Mouse (Mus musculus) stomach, postnatal 0 days (tissue): ENCODE data around the gene Insc. TPM values are rescaled to one million over a fixed set of nuclear protein-coding genes. Genes with fewer than 3 reads are reported as not detected.

ENCODE experiments used
- ATAC-seq: fragments of 200-750 bp; cut with Nextera tagmentation; 2 replicates; pipeline ENCODE4 v1.8.0; 2017; ENCODE audit not compliant: low FRiP score, low TSS enrichment
- DNase-seq: peaks from one replicate; pipeline ENCODE4 v3.0.0-alpha.2; 2016; ENCODE audit warnings: low spot score
- H3K27ac ChIP-seq: fragments of 300-500 bp; sonication (generic); replicated peaks from 2 replicates; pipeline ENCODE4 v1.5.1; 2014; ENCODE audit warnings: mild to moderate bottlenecking, control low read depth
- H3K27me3 ChIP-seq: fragments of 300-500 bp; sonication (generic); 2 replicates; pipeline ENCODE4 v1.6.1; 2014; ENCODE audit warnings: low read length; ENCODE audit not compliant: control insufficient read depth, insufficient read depth
- H3K36me3 ChIP-seq: fragments of 300-500 bp; sonication (generic); 2 replicates; pipeline ENCODE4 v1.6.1; 2014; ENCODE audit warnings: low read length, mixed read lengths; ENCODE audit not compliant: control insufficient read depth, insufficient read depth
- H3K4me1 ChIP-seq: fragments of 300-500 bp; sonication (generic); replicated peaks from 2 replicates; pipeline ENCODE4 v1.6.1; 2014; ENCODE audit warnings: antibody characterized with exemption; ENCODE audit not compliant: control insufficient read depth, insufficient read depth
- H3K4me2 ChIP-seq: fragments of 300-500 bp; sonication (generic); replicated peaks from 2 replicates; pipeline ENCODE4 v1.6.1; 2014; ENCODE audit warnings: low read depth, mild to moderate bottlenecking, control low read depth, moderate library complexity
- H3K4me3 ChIP-seq: fragments of 300-500 bp; sonication (generic); 2 replicates; pipeline ENCODE4 v1.5.1; 2014; ENCODE audit warnings: low read depth, low read length, control low read depth
- H3K9ac ChIP-seq: fragments of 300-500 bp; sonication (generic); 2 replicates; pipeline ENCODE4 v1.6.1; 2014; ENCODE audit warnings: mild to moderate bottlenecking, low read length, control low read depth, mixed read lengths
- H3K9me3 ChIP-seq: fragments of 300-500 bp; sonication (generic); 2 replicates; pipeline ENCODE4 v1.6.1; 2016; ENCODE audit warnings: low read length; ENCODE audit not compliant: control insufficient read depth
- CTCF ChIP-seq: IDR thresholded peaks from 2 replicates; pipeline ENCODE4 v1.5.1; 2016; ENCODE audit warnings: antibody characterized with exemption, low read depth, mild to moderate bottlenecking, moderate library complexity
- EP300 ChIP-seq: optimal IDR thresholded peaks from 2 replicates; pipeline ENCODE3; 2016; ENCODE audit warnings: antibody characterized with exemption
- WGBS: fragments of 180-500 bp; shearing (Covaris S2); extraction: QIAGEN DNeasy Blood & Tissue Kit; methylation state at CpG from one replicate; pipeline ENCODE4 v1.1.7; 2014; 5-methylcytosine and 5-hydroxymethylcytosine counted together
- polyA plus RNA-seq: library from polyadenylated mRNA; unstranded; fragments of >200 nt; fragmentation: Nextera tagmentation; extraction: Ambion mirVana; gene quantifications from 2 replicates; pipeline ENCODE4 v1.2.1, GENCODE M21; 2015

The Insc gene
- polyA plus RNA-seq, 1 experiment from 2014 or later: 15.8 TPM

DNA sequence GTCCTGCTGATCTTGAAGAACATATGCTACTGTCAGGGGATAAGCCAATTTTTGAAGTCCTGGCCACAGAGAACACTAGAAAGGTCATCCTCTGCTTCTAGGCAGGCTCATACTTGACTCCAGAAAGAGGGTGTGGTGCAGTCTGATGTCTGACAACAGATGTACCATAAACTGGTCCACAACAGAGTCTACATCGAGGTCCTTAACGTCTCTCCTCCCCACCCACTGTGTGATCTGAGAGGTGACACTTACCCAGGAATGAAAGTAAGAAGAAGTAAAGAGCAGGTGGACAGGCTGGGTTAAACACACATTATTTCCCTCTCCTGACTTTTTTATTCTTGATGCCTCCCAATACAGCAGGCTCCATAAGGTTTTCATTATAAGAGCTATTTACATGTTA, 50.9 kb downstream of the Insc start:
- no peaks in the 10 kb centered on the region for H3K36me3 ChIP-seq
- H3K4me2 ChIP-seq: no peak overlapping the region
- H3K27ac ChIP-seq: no peak overlapping the region
- no peaks in the 10 kb centered on the region for H3K9me3 ChIP-seq
- TF ChIP-seq CTCF (no peak), EP300 (no peak)
- H3K4me1 ChIP-seq: no peaks in the 10 kb centered on the region
- H3K9ac ChIP-seq: no peak overlapping the region
- WGBS: 64% methylated on average over 2 of the region's 2 CpGs
- no peak for DNase-seq
- no peaks in the 10 kb centered on the region for H3K27me3 ChIP-seq
- H3K4me3 ChIP-seq: no peak overlapping the region
- ATAC-seq: no peak

- no peaks in the 10 kb centered on the region for H3K36me3 ChIP-seq
- no peaks in the 10 kb centered on the region for H3K4me1 ChIP-seq
- H3K27me3 ChIP-seq: no peaks in the 10 kb centered on the region
- H3K9me3 ChIP-seq: no peaks in the 10 kb centered on the region
- no peak overlapping the region for H3K4me3 ChIP-seq
- TF ChIP-seq CTCF: no peak
- no peak for TF ChIP-seq EP300
- ATAC-seq: no peak
- no peak for DNase-seq
- 78% methylated on average over 8 of the region's 8 CpGs for WGBS
- H3K9ac ChIP-seq: no peak overlapping the region
- H3K27ac ChIP-seq: no peak overlapping the region
- H3K4me2 ChIP-seq: no peak overlapping the region
Measured at GRCm38 (mm10) chr7:114802576-114802975, 59.1 kb downstream of the Insc start.

GRCm38 (mm10) chr7:114805311-114805710, 61.8 kb downstream of the Insc start:
- no peaks in the 10 kb centered on the region for H3K27me3 ChIP-seq
- no peak for TF ChIP-seq EP300
- no peak for TF ChIP-seq CTCF
- 70% methylated on average over 2 of the region's 2 CpGs for WGBS
- no peak overlapping the region for H3K27ac ChIP-seq
- no peaks in the 10 kb centered on the region for H3K36me3 ChIP-seq
- no peak overlapping the region for H3K4me2 ChIP-seq
- no peaks in the 10 kb centered on the region for H3K9me3 ChIP-seq
- H3K9ac ChIP-seq: no peak overlapping the region
- DNase-seq (no peak), ATAC-seq (no peak)
- H3K4me3 ChIP-seq: no peak overlapping the region
- no peaks in the 10 kb centered on the region for H3K4me1 ChIP-seq

DNA sequence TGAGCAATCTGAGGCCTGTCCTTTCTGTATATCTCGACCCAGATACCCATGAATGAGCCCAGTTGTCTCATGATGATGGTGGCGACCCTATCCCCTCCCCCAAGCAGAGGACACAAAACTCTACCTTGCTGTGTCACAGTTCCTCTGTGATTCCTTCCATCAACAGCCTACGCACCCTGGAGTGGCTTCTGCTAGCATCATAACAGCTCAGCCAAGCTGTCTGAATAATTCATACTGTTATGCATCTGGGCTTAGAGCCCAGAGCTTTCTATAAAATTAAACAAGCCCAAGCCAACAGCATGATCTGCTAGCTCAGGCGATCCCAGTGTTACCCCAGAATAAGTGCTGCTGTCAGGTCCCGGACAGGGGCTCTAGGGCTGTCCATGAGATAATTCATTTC, 63.8 kb downstream of the Insc start:
- Histone ChIP-seq H3K27me3 (no peaks in the 10 kb centered on the region), H3K9ac (no peak overlapping the region), H3K27ac (0 out of 2 replicates have a peak overlapping the region, but pooled peaks have one; percentile 18), H3K4me1 (no peaks in the 10 kb centered on the region), H3K36me3 (no peaks in the 10 kb centered on the region), H3K4me3 (no peak overlapping the region), H3K9me3 (no peaks in the 10 kb centered on the region), H3K4me2 (no peak overlapping the region)
- 46% methylated on average over 5 of the region's 5 CpGs for WGBS
- peak; percentile 21; the same call in 1 of the 2 replicates for ATAC-seq
- DNase-seq: no peak
- no peak for TF ChIP-seq EP300
- no peak for TF ChIP-seq CTCF

DNA sequence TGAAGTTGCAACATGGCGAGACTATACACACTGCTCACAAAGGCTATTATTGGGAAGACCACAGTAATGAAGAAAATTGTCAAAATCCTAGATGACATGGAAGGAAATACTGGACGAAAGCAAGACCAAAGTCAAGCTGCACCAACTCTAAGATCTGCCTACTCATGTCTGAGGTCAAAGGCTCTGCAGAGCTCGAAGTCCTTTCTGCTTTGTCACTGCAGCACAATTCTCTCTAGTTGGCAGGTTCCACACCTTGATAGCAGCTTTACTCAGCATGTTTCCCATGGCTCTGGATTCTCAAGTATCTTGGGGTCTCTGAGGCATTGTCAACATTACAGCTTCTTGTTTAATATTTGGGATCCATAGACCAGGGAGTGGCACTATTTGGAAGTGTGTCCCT, 64.8 kb downstream of the Insc start:
- no peak overlapping the region for H3K4me2 ChIP-seq
- WGBS: 86% methylated on average over 3 of the region's 3 CpGs

GRCm38 (mm10) chr7:114817291-114817806, 73.9 kb downstream of the Insc start:
- H3K9ac ChIP-seq: no peak overlapping the region
- H3K4me3 ChIP-seq: no peak overlapping the region
- H3K36me3 ChIP-seq: no peaks in the 10 kb centered on the region
- no peaks in the 10 kb centered on the region for H3K9me3 ChIP-seq
- no peaks in the 10 kb centered on the region for H3K4me1 ChIP-seq
- no peak overlapping the region for H3K4me2 ChIP-seq
- DNase-seq (peak; percentile 88), ATAC-seq (peak; percentile 92)
- peak; percentile 99 for TF ChIP-seq CTCF
- TF ChIP-seq EP300: no peak
- WGBS: 8% methylated on average over 6 of the region's 6 CpGs
- no peaks in the 10 kb centered on the region for H3K27me3 ChIP-seq
- H3K27ac ChIP-seq: no peak overlapping the region

More for the DNA sequence above, 64.8 kb downstream of the Insc start:
- Histone ChIP-seq H3K4me3 (no peak overlapping the region), H3K27ac (no peak overlapping the region), H3K4me1 (no peaks in the 10 kb centered on the region), H3K36me3 (no peaks in the 10 kb centered on the region), H3K27me3 (no peaks in the 10 kb centered on the region), H3K9me3 (no peaks in the 10 kb centered on the region), H3K9ac (no peak overlapping the region)
- TF ChIP-seq CTCF (no peak), EP300 (no peak)
- no peak for ATAC-seq
- no peak for DNase-seq
